Mouse (Mus musculus) gonadal fat pad, adult 2 months (tissue): ENCODE data around the gene Ncam2. TPM values are rescaled to one million over a fixed set of nuclear protein-coding genes. Genes with fewer than 3 reads are reported as not detected.

Experiments
- DNase-seq: peaks from one replicate; pipeline ENCODE4 v3.0.0-alpha.2; 2012; ENCODE audit warnings: low read depth
- polyA plus RNA-seq: library from polyadenylated mRNA; depleted of rRNA; stranded (reverse); fragments of >200 nt; gene quantifications from 2 replicates; pipeline ENCODE4 v1.2.3, GENCODE M21; 2012; rRNA removed

Gene Ncam2
- 0.08 and 0.14 TPM in 2 replicates for polyA plus RNA-seq

DNA sequence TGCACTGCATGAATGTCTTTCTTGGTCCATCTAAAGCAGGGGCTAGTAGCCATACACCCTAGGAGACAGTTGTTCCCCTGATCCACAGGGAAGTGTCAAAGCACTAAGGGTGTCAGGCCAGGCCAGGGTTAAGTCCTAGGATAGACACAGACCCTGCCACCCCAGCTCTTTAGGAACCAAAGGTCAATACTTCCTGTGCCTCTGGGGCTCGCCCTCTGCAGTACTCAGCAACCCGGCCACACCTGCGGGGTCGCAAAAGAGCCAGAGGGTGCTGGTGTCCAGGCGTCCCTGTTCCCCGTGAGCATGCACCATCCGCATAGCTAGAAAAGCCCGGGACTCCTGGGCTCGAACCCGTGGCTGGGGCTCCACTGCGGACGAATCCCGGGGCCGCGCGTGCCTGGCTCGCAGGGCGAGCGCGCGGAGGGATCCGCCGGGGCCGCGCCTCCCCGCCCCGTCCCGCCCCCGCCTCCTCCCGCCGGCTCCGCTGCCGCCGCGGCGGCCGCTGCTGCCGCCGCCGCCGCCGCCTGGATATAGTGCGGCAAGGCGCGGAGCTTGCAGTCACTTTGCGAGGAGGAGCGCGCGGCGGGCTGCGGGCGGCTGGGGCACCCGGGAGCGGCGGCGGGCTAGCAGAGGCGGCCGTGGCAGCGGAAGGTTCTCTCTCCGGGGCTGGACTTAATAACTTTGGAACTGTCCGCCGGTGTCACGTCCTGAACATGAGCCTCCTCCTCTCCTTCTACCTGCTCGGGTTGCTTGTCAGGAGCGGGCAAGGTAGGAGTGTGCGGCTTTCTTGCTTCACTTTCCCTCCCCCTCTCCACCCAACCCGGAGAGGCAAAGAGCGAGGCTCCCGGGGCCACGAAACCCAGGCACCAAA lies at the start of gene Ncam2:
Ncam2 (plus strand) TSS at position 497 of the 871 bp plus-strand sequence.
- no peak for DNase-seq

DNA sequence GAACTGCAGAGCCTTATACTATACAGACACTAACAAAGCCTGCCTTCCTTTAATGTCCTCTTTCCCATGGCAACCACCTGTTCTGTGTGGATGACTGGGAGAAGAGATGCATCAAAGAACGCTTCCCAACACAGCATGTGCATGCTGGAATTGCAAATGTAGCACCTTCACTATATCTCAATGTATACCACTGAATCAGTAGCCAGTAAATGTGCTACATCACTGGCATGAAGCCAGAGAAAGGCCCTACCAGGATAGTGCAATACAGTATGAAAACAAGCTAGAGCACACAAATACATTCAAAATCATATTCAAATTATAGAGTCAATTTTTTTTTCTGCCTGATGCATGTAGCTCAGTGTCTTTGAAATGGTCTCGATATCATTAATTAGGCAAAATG lies 29.7 kb upstream of the Ncam2 start:
- DNase-seq: no peak

DNA sequence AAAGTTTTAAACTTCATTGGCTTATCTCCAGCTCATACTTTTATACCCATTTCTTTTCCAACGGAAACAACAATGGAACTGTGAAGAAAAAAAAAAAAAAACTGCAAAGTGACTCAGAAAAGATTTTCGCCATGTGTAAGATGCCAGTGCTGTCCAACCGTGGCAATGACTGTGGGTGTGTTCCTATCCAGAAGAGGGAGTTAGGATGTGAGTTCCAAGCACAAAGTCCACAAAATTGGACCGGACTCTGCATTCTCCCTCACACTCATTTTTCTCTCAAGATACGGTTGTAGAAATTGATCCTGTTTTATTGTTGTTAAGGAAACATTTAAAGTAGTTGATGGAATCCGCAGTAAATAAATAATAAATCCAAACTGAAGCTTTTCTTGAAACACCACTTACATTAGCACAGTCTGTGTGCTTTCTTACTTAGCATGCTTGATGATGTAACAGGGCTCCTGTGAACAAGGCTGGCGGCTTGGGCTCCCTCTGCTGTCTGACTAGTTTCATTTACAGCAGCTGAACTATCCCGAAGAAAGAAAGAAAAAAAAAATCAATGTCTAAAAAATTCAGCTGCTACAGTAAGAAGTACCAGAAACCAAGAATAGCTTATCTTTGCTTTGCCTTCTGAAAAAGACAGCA lies 25.1 kb upstream of the Ncam2 start:
- DNase-seq: no peak

DNA sequence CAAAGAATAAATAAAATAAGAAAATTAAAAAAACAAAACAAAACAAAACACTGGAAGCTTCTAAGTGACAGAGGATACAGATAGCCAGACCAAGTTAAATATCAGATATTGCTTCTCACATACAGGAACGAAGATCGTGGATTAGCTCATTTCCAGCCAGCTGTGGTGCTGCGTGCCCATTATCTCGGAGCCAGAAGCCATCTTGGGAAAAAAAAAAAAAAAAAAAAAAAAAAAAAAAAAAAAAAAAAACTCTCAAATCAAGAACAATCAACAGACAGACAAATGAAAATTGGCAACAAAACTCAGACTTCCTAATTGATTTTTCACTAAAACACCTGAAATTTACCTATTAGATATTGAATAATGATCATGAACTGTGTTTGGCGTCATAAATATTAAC lies 20.7 kb upstream of the Ncam2 start:
- no peak for DNase-seq

DNA sequence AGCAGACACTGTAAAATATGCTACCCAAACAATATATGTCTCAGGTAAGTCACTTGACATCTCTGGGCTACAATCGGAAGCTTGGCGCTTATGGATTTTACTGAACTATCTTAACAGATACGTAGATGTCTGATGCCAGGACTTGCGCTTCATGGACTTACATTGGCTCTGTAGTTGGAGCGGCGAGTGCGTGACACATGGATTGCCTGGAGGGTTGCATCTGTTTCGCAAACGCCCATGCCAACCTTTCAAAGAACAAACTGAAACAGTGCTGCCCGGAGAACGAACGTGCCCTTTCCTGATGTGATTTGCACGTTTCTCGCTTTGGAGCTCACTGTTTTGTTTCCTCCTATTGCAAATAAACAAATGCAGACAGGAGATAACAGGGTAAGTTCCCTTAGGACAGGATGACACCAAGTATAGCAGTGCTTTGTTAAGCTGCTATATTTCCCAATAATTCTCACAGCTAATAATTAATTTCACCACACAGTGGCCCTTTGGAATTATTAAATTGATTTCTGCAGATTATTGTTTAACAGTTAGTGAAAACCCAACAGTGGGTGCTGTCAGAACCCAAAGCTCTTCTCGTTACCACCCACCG lies 12.8 kb upstream of the Ncam2 start:
- no peak for DNase-seq

DNA sequence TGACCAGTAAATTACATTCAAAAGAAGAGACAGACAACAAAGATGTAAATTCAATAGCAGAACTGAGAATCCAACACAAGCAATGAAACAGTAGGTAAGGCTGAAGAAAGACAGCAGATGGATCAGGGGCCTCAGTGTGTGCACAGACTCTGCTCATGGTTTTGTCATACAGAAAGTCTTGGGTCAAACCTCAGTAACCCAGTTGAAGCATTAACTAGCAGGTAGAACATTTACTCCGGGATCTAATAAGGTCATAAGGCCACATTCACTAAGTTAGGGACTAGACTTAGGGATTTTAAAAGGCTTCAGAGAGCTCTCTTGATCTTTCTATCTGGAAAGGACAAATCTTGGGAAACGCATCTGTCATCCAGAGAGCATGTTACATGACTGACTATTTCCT lies 8.9 kb upstream of the Ncam2 start:
- DNase-seq: no peak

DNA sequence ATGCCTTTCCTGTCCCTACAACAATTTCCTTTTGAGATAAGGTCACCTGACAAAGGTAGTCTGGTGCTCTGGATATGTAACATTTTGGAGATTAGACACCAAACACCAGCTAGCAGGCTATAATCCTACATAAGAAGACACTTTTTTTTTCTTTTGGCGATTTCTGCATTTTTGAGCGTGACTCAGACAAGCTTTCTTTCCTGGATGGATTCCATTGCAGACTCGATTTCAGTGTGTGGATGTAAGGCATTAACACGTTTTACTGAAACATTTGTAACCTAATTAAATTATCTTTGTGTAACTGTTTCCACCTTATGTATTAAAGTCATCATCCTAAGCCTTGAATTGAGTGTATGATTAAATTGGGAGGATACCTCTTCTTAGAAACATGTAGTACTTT lies 7.9 kb upstream of the Ncam2 start:
- no peak for DNase-seq

DNA sequence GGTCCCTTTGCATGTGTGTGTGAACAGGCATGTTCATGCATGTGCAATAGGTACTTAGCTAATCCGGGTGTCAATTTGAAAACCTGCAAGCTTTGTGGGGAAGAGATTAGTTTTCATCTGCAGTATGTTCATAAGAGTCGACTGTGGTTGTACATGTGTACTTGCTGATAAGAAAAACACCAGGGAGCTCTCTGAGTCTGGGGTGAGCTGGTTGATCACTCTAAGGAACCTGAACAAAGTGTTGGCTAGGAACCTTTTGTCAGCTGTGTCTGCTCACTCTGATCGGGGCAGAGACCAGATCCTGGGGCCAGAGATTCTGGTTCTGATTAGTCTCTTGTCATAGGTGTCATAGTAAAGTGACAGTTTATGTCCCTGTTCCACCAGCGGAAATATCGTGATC lies 1.0 kb upstream of the Ncam2 start:
- DNase-seq: no peak

DNA sequence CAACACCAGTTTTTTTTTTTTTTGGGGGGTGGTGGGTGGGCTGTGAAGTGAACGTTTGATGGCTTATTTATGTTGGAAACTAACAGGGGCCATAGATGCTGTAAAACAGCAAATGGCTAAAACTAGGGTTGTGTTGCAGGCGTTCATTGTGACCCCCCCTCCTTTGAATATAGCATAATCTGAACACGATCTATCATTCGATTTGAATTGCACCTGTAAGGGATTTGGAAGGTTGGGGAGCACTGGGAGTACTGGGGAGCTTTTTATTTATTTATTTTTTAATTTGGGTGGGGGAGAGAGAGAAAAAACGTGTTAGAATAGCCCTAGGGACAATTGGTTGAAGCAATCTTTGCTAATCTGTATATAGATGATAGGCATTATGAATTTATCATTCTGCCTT lies 974 bp downstream of the Ncam2 start:
- no peak for DNase-seq

DNA sequence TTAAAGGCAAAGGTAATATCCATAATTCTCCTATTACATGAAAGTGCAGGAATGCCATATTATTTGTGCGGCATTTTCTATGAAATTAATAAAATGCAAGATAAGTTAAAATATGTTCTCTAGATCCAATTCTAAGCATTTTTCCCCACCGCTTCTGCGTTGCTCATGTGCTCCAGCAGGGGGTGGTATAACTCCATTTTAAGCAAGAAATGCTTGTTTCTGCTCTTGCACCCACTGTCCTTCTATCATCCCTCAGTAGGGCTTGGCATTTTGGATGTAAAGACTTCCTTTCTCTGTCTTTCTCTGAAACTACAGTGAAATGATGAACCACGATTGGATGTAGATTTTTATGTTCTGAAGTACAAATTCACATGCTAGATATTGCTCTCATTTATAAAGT lies 1.5 kb downstream of the Ncam2 start:
- no peak for DNase-seq

DNA sequence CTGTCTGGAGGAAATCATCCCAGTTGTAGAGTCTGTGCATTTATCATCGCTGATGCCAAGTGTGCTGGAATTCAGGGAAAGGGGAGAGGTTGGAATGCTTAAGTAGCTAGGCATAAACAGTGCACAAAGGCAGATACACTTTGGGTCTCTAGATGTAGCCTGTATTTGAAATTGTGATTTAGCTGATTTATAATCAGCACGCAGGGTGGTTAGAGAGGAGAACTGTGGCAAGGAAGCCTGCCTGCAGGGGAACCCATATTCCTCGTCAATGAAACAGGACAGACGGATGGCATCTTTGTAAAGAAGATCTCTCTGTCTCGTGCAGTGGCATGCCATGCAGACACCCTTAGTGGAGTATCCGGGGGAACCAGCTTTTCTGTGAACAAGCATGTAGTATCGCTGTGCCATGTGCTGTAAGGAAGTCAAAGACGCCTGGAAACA lies 2.2 kb downstream of the Ncam2 start:
- no peak for DNase-seq

DNA sequence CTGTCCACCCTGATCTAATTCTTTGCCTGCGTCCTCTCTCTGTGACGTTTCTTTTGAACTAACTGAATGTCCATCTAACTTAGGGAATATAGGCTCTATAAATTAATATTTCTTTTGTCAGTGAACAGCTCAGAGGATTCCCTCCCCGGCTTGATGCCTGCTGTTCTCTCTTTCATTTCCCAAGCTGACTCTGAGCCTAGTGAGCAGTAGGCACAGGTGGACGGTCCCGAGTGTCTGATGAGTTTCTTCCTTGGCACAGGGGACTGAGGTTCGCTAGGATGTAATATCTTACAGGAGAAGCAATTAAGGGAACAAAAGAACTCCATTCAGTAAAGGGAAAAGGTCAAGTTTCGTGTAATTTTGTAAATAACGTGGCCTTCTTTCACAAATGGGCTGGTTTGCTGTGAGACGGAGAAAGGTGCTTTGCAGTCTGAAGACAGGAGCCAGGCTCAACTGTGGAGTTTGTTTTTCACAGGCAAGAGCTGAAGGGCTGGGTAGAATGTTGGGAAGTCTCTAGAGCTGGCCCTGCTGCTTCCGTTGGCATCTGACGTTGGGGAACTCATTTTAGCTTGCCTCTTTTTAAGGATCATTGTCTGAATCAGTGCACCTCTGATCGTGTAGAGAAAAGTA lies 4.0 kb downstream of the Ncam2 start:
- DNase-seq: no peak

DNA sequence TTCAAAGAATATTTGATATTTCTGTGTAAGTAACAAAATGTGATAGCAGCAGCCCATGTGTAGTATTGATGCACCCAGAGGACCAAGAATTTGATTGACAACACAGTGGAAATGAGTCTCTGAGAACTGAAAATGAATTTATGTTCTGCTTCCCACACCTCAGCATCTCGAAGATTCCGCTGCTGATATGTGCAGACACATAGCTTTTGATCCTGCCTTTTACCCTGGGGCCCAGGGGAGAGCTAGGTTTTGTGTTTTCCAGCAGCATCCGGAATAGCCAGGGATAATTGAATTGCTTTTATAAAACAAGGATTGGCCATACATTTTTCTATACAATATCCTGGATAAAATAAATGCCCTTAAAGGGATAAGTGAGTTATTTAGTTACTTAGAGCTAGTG lies 20.7 kb downstream of the Ncam2 start:
- no peak for DNase-seq

DNA sequence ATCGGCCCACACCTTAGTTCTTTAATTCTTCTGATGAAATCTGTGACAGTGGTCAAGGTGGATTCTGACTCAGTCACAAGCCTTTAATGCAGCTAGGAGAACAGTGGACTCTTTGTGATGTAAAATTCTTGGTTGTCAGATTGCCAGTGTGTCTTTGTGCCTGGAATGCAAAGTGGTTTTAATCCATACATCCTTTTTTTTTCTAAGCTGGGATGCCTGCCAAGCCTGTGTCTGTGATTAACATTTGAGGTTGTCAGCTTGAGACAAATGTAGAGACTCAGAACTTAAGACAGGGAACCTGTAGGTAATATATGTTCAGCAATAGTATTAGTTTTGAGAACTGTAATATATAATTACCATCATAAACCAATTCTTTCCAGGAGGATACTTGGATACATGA lies 23.3 kb downstream of the Ncam2 start:
- DNase-seq: no peak

DNA sequence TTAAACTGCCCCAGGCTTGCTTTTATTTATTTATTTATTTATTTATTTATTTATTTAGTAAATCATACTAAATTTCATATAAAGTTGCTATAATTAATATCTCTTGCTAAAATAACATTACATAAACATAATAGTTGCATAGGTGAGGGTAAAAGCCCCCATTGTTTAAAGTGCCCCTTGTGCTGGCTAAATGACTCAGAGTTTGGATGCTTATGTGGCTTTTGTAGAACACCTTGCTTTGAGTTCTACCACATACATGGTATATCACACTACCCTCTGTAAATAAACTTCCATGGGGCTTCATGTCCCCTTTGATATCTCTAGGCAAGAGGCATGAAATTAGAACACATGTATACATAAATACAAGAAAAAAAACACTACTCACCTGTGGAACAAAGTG lies 23.8 kb downstream of the Ncam2 start:
- DNase-seq: no peak

DNA sequence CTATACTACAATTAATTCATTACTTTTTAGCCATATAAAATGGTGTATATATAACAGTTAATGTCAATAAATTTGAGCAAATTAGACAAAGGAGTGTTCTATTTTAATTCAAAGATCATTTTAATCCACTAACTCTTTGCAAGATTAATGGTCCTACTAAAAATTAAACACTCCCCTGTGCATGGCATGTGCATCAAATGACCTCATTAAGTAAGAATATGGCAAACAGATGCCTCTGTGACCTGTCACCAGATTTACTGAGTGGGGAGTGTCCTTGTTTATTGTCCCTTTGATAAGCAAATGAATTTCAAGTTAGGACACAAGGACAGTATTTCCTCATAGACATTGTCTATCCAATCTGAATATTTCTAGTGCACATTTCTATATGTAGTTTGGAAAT lies 54.4 kb downstream of the Ncam2 start:
- no peak for DNase-seq

DNA sequence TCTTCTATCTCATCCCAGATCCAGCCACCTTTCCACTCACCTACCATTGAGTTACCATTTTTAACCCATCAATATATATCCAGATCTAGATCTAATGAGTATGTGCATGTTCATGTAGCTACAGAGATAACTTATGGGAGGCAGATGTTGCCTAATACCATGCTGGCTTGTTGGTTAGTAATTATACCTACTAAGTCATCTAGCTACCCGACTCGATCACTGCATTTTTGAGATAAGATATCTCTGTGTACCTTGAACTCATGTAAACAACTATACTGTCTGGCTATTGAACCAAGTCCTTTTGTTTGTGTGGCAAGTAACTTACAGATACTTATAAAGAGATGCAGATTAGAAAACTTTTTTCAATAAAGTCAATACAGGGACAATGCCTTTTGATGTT lies 59.9 kb downstream of the Ncam2 start:
- no peak for DNase-seq

DNA sequence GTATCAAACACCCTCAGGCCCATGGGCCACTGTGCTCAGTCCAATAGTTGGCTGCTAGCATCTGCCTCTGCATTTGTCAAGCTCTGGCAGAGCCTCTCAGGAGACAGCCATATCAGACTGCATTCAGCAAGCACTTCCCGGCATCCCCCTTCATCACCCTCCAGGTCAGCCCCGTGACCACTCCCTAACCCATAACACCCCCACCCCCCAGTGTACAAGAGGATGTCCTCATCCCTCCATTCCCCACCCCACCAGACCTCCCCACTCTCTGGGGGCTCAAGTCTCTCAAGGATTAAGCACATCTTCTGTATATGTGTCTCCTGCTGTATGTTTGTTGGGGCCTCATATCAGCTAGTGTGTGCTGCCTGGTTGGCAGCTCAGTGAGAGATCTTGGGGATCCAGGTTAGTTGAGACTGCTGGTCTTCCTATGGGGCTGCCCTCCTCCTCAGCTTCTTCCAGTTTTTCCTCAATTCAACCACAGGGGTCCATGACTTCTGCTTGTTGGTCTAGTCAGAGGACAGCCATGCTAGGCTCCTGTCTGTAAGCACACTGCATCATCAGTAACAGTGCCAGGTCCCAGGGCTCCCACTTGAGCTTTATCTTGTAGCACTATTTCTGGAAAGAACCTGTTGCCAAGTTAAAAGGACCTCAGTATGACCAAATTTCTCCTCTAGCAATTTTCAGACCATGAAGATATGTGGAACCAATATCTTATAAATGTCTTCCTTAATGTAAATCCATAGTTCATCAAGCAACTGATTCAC lies 73.3 kb downstream of the Ncam2 start:
- DNase-seq: no peak

DNA sequence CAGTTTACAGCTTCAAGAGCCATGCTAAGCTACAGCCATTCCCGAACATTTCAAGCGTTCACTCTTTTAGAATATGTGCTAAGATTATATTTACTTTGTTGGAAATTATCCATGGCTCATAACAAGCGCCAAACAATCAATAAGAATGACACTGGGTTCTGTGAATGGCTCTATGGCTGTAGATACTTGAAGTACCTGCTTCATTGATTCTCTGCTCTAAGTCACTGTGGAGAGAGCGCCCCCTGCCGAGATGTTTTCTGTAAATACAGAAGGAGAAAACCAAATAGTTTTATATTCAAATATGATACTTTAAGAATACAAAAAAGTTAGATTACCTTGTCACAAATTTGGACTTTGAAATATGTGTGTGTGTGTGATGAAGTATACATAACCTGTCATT lies 83.7 kb downstream of the Ncam2 start:
- no peak for DNase-seq

DNA sequence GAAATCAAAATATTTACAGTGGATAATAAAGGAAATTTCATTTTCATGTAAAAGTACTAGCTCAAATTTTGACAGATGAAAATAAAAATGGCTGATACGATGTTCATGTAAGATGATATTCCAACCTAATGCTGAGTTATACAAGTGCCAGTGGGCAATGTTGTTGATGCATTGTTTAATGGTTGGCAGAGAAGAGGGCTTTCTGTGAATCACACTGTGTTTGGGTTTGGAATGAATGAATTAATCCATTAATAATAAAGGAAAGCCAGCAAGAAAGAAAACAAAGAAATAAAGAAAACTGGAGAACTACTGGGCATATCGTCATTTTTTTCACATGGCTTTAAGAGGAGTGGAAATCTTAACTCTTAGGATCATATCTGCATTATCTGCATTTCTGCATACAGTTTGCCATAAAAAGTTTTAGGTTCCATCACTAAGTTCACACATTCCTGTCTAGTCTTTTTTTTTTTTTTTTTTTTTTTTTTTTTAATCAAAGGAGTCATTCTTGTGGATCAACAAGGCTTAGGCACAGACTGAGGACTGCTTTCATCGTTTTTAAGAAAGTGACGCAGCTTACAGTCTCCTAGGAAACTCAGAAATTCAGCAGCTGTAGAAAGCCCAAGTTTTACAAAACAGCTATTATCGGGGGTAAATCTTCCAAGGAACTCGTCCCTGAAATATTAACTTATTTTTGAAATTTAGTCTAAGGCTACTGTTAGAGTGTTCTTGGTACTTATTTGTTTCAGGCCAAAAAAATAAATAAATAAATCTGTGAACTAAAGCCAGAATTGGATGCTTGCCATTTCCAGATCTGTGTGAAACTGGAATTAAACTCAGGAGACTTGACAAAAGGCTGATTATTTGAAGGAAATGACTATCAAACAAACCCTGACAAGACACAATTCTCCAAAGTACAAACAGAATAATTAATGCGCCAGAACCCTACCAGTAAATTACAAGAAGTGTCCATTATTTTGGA lies 84.7 kb downstream of the Ncam2 start:
- no peak for DNase-seq

DNA sequence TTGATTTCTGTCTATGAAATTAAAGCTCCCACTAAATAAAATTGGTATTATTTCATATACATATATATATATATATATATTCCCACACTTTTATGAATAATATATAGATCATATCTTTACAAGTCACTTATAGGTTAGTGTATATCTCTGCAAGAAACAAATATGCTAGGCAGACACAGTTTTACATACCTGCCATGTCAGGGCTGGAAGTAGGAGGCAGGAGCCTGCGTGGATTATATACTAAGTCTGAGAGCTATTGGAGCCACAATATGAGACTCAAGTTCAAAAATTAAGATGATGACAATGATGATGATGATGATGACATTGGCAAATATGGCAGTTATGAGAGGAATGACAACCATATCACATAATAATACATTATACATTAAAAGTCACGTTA lies 85.4 kb downstream of the Ncam2 start:
- DNase-seq: no peak
